Mouse (Mus musculus) embryonic stem cell, embryonic (primary cell): Measurements from ENCODE around the gene Maco1.

ENCODE experiments used
- CTCF ChIA-PET, 4 experiments: fragments of 300-600 bp in 2 of 4; fragments of 350-600 bp in 2 of 4; sonication (Branson Sonifier 250); formaldehyde crosslinking; loops; one replicate each; lab custom pipeline; 2022; ENCODE audit warnings: inconsistent platforms in 2 of 4; lab: Charles Lee
- POLR2A ChIA-PET, 4 experiments: fragments of 300-600 bp in 2 of 4; fragments of 350-600 bp in 2 of 4; sonication (Branson Sonifier 250); formaldehyde crosslinking; loops; one replicate each; lab custom pipeline; 2022; ENCODE audit warnings: antibody characterized with exemption in 4 of 4, inconsistent platforms in 1 of 4; lab: Charles Lee

Maco1 gene

GRCm38 (mm10) chr4:134779136-134779934 is 73.8 kb downstream of the Maco1 start:
- POLR2A ChIA-PET = interaction anchor here in 2 of 4 experiments (0.6 to 1.4 kb wide), 6 partner anchors 10 to 187 kb away, joined by 3 to 5 read pairs (median 3); partner anchors contain the start of genes Rsrp1 (in 2 of the 2) and Ldlrap1 (in 1 of the 2)

GRCm38 (mm10) chr4:134776246-134776645 is 76.9 kb downstream of the Maco1 start:
- CTCF ChIA-PET = interaction anchor here in 2 of 4 experiments (0.6 to 2.2 kb wide), 7 partner anchors 9 to 51 kb away, joined by 3 to 9 read pairs (median 6); no protein-coding TSS in a partner anchor
- POLR2A ChIA-PET = interaction anchor here in 3 of 4 experiments (0.5 to 2.1 kb wide), 6 partner anchors 9 to 426 kb away, joined by 3 to 8 read pairs (median 4); no protein-coding TSS in a partner anchor

More at GRCm38 (mm10) chr4:134779136-134779934, 73.8 kb downstream of the Maco1 start:
- CTCF ChIA-PET = interaction anchor here (0.6 to 1.7 kb wide), 10 partner anchors 10 to 237 kb away, joined by 3 to 5 read pairs (median 3); no protein-coding TSS in a partner anchor

GRCm38 (mm10) chr4:134775234-134775944 is 77.8 kb downstream of the Maco1 start:
- ChIA-PET POLR2A (interaction anchor here in 3 of 4 experiments (0.5 to 2.1 kb wide), 7 partner anchors 9 to 369 kb away, joined by 3 to 8 read pairs (median 3); no protein-coding TSS in a partner anchor), CTCF (interaction anchor here in 3 of 4 experiments (0.6 to 2.2 kb wide), 7 partner anchors 9 to 31 kb away, joined by 3 to 9 read pairs (median 6); no protein-coding TSS in a partner anchor)

- POLR2A ChIA-PET = interaction anchor here in 3 of 4 experiments (0.6 to 2.2 kb wide), 7 partner anchors 8 to 215 kb away, joined by 3 to 5 read pairs (median 4); partner anchors contain the start of gene Syf2 (in 1 of the 3)
Measured at GRCm38 (mm10) chr4:134774126-134774525, 79.0 kb downstream of the Maco1 start.

GRCm38 (mm10) chr4:134772805-134773674 is 80.1 kb downstream of the Maco1 start:
- ChIA-PET CTCF (interaction anchor here (0.6 to 1.9 kb wide), 9 partner anchors 12 to 825 kb away, joined by 3 to 6 read pairs (median 4); no protein-coding TSS in a partner anchor), POLR2A (interaction anchor here (0.6 to 2.2 kb wide), 12 partner anchors 9 to 214 kb away, joined by 3 to 6 read pairs (median 4); partner anchors contain the start of genes Rsrp1 (in 1 of the 4) and Syf2 (in 1 of the 4))

More at GRCm38 (mm10) chr4:134774126-134774525, 79.0 kb downstream of the Maco1 start:
- CTCF ChIA-PET = interaction anchor here (0.5 to 2.0 kb wide), 6 partner anchors 10 to 1023 kb away, joined by 3 to 7 read pairs (median 6); no protein-coding TSS in a partner anchor

- ChIA-PET POLR2A (interaction anchor here in 2 of 4 experiments (0.8 to 2.0 kb wide), 4 partner anchors 8 to 250 kb away, joined by 3 to 5 read pairs (median 4); no protein-coding TSS in a partner anchor), CTCF (interaction anchor here in 3 of 4 experiments (1.1 to 2.5 kb wide), 5 partner anchors 15 to 227 kb away, joined by 3 to 9 read pairs (median 5); no protein-coding TSS in a partner anchor)
Measured at GRCm38 (mm10) chr4:134769891-134770290, 83.3 kb downstream of the Maco1 start.

- ChIA-PET CTCF (interaction anchor here in 3 of 4 experiments (0.6 to 2.5 kb wide), 10 partner anchors 15 to 1174 kb away, joined by 3 to 9 read pairs (median 4); partner anchors contain the start of gene Man1c1 (in 1 of the 3)), POLR2A (interaction anchor here in 2 of 4 experiments (0.8 to 2.0 kb wide), 9 partner anchors 9 to 154 kb away, joined by 3 to 5 read pairs (median 4); partner anchors contain the start of gene Rsrp1 (in 1 of the 2))
Measured at GRCm38 (mm10) chr4:134769081-134769811, 83.9 kb downstream of the Maco1 start.

- CTCF ChIA-PET = interaction anchor here (0.6 to 2.5 kb wide), 12 partner anchors 10 to 1173 kb away, joined by 3 to 9 read pairs (median 4); partner anchors contain the start of gene Man1c1 (in 1 of the 4)
- POLR2A ChIA-PET = interaction anchor here in 2 of 4 experiments (0.8 to 2.0 kb wide), 12 partner anchors 9 to 155 kb away, joined by 3 to 7 read pairs (median 4); partner anchors contain the start of gene Rsrp1 (in 1 of the 2)
Measured at GRCm38 (mm10) chr4:134768226-134768888, 84.8 kb downstream of the Maco1 start.

- ChIA-PET CTCF (interaction anchor here in 3 of 4 experiments (0.5 to 2.5 kb wide), 7 partner anchors 10 to 1854 kb away, joined by 3 to 9 read pairs (median 3); partner anchors contain the start of gene Man1c1 (in 1 of the 3)), POLR2A (interaction anchor here in 2 of 4 experiments (1.0 to 1.8 kb wide), 10 partner anchors 8 to 155 kb away, joined by 3 to 7 read pairs (median 4); partner anchors contain the start of gene Rsrp1 (in 1 of the 2))
Measured at GRCm38 (mm10) chr4:134767426-134768225, 85.5 kb downstream of the Maco1 start, which contains the start of gene Ldlrap1. Ldlrap1 (minus strand) TSS chr4:134768024.

GRCm38 (mm10) chr4:134766904-134767425 is 86.2 kb downstream of the Maco1 start:
- ChIA-PET POLR2A (interaction anchor here in 3 of 4 experiments (0.6 to 1.8 kb wide), 6 partner anchors 9 to 156 kb away, joined by 3 to 7 read pairs (median 4); partner anchors contain the start of gene Rsrp1 (in 1 of the 3)), CTCF (interaction anchor here in 2 of 4 experiments (0.5 to 2.1 kb wide), 4 partner anchors 17 to 1855 kb away, joined by 3 to 6 read pairs (median 3); no protein-coding TSS in a partner anchor)

- ChIA-PET CTCF (interaction anchor here in 3 of 4 experiments (0.9 to 2.1 kb wide), 3 partner anchors 18 to 52 kb away, joined by 3 to 6 read pairs (median 4); no protein-coding TSS in a partner anchor), POLR2A (interaction anchor here in 3 of 4 experiments (0.6 to 1.8 kb wide), 6 partner anchors 10 to 159 kb away, joined by 3 to 5 read pairs (median 4); no protein-coding TSS in a partner anchor)
Measured at GRCm38 (mm10) chr4:134766277-134766676, 86.9 kb downstream of the Maco1 start.

GRCm38 (mm10) chr4:134764333-134764732 is 88.8 kb downstream of the Maco1 start:
- POLR2A ChIA-PET = interaction anchor here in 1 of 4 experiments (1.5 kb wide), 1 partner anchor 12 kb away, joined by 5 read pairs; no protein-coding TSS in a partner anchor
- CTCF ChIA-PET = no interaction called here

GRCm38 (mm10) chr4:134762360-134762759 is 90.8 kb downstream of the Maco1 start:
- ChIA-PET POLR2A (interaction anchor here in 2 of 4 experiments (0.7 to 1.6 kb wide), 2 partner anchors 13 to 16 kb away, joined by 3 read pairs; no protein-coding TSS in a partner anchor), CTCF (interaction anchor here in 3 of 4 experiments (0.6 to 0.7 kb wide), 3 partner anchors 36 to 776 kb away, joined by 3 to 5 read pairs (median 3); no protein-coding TSS in a partner anchor)
